Mouse (Mus musculus): ENCODE results near the gene Ano3. TPM values are rescaled to one million over a fixed set of nuclear protein-coding genes. Genes with fewer than 3 reads are reported as not detected.

Gene Ano3
- total RNA-seq, 2 experiments from 2014 or later: 0.05 to 0.11 TPM

- DNase-seq: no peak
- intact Hi-C loops (cut with DNase I): no loop called here
These were observed 134.5 kb downstream of the Ano3 start for GRCm38 (mm10) chr2:110816189-110816588.

DNA sequence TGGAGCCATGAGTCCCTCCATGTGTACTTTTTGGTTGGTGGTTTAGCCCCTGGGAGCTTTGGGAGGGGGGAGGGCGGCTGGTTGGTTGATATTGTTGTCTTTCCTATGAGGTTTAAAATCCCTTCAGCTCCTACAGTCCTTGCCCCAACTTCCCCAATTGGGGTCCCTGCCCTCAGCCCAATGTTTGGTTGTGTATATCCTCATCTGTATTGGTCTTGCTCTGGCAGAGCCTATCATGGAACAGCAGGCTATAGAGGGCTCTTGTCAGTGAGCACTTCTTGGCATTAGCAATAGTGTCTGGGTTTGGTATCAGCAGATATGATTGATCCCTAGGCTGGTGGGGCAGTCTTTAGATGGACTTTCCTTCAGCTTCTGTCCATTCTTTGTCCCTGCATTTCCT, 135.8 kb downstream of the Ano3 start:
- intact Hi-C loops (cut with DNase I): no loop called here

GRCm38 (mm10) chr2:110806302-110807093, 144.2 kb downstream of the Ano3 start:
- no peak for DNase-seq
- intact Hi-C loops (cut with DNase I): no loop called here

More for the DNA sequence above, 135.8 kb downstream of the Ano3 start:
- no peak for DNase-seq

- intact Hi-C loops (cut with DNase I): no loop called here
These were observed 154.8 kb downstream of the Ano3 start for GRCm38 (mm10) chr2:110795928-110796327.

DNA sequence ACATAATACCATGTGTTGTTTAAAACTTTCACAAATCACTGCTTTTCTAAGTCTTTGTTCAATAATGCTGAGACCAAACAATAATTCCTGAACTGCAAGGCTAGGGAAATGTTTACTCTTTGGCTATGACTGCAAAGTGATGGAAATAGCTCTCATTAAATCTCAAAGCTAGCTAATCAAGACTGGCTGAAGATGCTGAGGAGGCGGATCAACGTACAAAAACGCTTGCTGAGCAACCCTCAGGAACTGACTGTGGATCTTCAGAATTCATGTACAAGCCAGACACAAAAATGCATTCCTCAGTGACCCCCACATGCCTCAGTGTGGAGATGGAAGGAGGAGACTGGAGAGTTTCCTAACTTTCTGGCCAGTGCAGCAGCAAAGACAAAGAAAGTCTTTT, 155.3 kb downstream of the Ano3 start:
- DNase-seq: no peak

More at GRCm38 (mm10) chr2:110795928-110796327, 154.8 kb downstream of the Ano3 start:
- DNase-seq: no peak

DNA sequence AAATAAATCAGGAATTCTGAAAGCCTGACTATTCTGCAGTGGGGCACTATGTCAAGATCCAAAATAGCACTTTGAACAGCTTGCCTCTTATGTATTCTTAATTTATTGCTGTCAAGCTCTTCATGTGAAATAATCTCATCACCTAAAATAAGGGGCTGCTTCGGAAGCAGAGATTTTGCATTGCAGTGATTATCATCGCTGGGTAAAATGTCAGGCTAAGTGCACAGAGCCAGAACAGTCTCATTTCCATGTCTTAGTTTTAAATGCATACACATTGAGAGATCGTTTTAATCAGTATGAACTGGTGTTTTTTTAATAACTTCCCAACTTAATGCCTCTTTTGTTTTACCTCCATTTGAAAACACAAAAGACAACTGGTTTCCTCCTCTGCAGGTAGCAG, 163.3 kb downstream of the Ano3 start:
- no peak for DNase-seq
- intact Hi-C loops (cut with DNase I): no loop called here

More for the DNA sequence above, 155.3 kb downstream of the Ano3 start:
- intact Hi-C loops (cut with DNase I): no loop called here

DNA sequence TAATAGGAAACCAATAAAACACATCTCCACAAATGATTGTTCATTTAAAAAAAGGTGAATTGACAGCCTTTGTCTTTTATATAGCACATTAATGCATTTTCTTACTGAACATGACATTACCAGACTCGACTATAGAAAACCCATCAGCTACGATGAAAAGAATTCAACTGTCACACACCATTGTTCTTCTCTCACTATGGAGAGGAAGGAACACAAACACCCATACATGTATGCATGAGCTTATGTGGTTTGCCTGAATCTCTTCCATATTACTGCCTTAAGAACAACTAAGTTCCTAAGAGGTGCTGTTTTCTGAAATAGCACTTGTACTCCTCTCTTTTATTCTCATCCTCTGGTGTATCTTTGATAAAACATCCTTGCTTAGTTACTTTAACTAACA, 191.3 kb downstream of the Ano3 start:
- intact Hi-C loops (cut with DNase I): no loop called here
- DNase-seq: no peak

DNA sequence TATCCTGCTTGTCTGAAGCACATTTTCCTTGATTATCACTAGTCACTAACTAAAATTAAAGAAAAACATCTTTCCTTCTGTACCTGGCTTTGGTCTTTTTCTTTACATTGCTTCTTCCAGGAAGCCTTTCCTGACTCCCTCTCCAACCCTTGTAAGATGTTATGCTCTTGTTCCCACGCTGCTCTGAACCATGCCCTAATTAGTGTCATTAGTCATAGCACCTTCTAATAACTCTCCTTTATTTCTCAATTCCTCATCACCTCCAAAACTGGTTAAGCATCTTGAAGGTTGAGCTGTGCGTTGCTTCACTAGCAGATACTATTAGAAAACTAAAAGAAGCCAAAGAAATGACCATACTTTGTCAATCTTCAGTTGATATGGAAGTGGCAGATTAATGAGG, 193.2 kb downstream of the Ano3 start:
- DNase-seq: no peak
- intact Hi-C loops (cut with DNase I): no loop called here

- intact Hi-C loops (cut with DNase I): no loop called here
- no peak for DNase-seq
These were observed 210.2 kb downstream of the Ano3 start for GRCm38 (mm10) chr2:110740493-110740892.

DNA sequence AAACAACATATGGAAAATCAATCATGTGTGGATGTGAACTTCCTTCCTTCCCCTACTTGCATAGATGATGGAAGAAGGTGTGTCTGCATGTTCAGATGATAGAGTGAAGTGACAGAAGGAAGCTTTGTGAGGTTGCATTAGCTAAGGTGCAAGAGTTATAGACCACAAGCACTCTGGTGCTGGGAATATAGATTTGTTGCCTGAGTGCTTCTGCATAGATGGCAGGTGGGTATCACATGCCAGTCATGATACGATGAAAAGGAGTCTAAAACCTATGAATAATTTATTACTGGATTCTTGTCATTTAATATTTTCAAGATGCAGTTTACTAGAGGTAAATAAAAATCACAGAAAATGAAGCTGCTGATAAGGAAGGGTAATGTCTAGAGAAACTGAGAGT, 210.9 kb downstream of the Ano3 start:
- no peak for DNase-seq
- intact Hi-C loops (cut with DNase I): no loop called here

GRCm38 (mm10) chr2:110737981-110738380, 212.7 kb downstream of the Ano3 start:
- no peak for DNase-seq
- intact Hi-C loops (cut with DNase I): no loop called here

DNA sequence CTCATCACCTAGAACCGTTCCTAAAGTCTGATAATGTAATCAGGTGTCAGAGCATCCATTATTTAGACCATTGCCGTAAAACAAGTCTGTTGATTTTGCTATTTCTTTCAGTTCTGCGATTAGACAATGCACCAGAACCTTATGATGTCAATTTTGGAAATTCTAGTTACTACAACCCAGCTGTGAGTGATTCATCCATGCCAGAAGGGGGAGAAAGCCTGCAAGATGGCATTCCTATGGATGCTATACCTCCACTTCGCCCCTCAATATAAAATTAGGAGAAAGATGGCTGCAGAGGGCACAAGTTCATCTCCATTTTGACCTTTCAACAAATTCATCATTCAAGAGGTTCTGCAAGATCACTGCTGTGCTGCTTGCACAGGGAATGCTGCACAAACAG, 213.5 kb downstream of the Ano3 start:
- intact Hi-C loops (cut with DNase I): no loop called here
- no peak for DNase-seq

GRCm38 (mm10) chr2:110726106-110726505, 224.6 kb downstream of the Ano3 start:
- intact Hi-C loops (cut with DNase I): no loop called here
- no peak for DNase-seq

DNA sequence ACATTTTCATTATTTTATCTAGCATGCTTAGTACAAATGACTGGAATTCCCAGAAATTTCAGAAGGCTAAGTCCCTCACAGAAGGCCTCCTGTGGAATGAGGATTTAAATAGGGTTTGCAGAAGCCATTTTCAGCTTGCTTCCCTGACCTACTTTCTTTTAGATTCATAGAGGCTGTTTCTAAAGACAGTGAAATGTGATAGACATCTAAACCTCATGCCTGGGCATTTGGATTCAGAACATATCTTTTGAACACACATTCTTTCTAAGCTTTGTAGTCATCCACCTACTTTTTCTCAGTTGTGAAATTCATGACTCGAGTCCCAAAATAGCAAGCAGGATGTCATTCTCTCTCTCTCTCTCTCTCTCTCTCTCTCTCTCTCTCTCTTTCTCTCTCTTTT, 228.5 kb downstream of the Ano3 start:
- intact Hi-C loops (cut with DNase I): no loop called here
- no peak for DNase-seq

- intact Hi-C loops (cut with DNase I): no loop called here
- DNase-seq: no peak
These were observed 229.4 kb downstream of the Ano3 start, which contains the start of gene Muc15 for GRCm38 (mm10) chr2:110721290-110721753. Gene Muc15, plus strand, starts transcription at chr2:110721340.

DNA sequence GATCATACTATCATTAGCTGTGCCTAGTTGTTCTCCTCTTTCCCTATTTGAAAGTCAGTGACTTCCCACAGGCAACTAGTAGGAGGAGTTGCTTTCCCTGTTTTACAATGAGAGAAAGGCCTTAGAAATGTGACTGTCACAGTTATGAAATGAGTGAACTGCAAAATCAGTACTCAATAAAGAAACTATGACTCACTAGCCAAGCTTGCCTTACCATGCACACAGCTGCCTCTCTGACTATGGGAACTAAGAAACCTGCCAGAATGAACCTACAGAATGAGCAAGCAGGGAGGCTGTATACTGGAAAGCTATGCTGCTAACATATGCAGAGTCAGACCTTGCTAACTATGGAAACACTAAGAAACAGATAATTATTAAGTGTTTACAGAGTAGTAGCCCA, 231.7 kb downstream of the Ano3 start:
- DNase-seq: no peak
- intact Hi-C loops (cut with DNase I): no loop called here

DNA sequence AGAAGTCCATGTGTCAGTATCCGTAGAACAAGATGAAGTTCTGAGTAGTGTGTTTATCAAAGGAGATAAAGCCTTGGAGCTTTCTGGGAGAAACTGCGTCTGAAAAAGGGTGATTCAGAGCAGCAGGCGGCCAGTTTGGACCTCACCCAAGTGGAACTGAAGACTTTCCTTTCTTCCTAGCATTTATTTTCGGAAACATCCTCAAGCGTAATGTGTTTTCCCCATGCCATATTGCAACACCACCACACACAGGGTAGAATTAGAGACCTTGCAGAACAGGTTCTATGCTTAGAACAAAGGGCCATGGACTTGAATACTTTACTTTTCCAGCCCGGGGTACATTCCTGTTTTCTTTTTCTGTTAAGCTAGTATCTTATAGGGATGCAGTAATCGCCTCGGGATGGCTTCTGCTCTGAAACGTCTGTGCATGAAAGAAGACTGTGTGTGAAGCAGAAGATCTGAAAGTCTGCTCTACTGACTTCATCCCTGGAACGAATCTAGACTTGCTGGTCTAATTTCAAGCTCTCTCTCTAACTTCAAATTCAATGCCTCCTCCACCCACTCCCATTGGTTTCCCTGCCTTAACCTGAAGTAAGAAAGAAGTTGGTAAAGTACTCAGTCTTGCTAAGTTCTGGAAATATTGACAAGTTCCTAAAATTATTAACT, 240.5 kb downstream of the Ano3 start:
- DNase-seq: peak; percentile 33 to 41
- intact Hi-C loops (cut with DNase I): no loop called here

GRCm38 (mm10) chr2:110709436-110709835, 241.3 kb downstream of the Ano3 start:
- intact Hi-C loops (cut with DNase I): no loop called here
- DNase-seq: no peak

DNA sequence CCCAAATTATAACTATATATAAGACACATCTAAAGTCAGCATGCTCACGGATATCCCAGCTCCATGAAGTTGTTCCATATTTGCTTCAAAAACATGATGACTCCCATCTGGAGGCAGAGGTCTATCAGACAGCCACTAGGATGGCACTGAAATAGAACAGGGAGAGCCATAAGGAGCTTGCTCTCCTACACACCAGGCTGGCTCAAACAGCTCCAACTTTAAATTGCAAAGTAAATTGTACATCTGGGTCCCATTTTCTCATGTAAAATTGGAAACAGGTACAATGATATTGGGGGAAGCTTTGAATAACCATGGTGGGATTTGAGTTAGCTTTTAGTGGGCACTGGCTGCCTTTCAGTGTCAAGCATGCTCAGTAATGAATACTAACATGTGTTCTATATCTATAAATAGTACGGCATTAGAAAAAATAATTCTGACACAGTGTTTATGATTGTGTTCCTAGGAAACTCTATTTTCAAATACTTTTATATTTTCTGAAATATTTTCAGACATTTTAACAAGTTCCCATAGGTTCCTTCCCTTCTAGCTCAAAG, 279.6 kb downstream of the Ano3 start:
- intact Hi-C loops (cut with DNase I): no loop called here
- DNase-seq: no peak

- intact Hi-C loops (cut with DNase I): loop anchor here (5.0 kb wide), 1 partner anchor 394 kb away; no protein-coding TSS in a partner anchor
- no peak for DNase-seq
These were observed 287.4 kb downstream of the Ano3 start for GRCm38 (mm10) chr2:110663329-110663728.

GRCm38 (mm10) chr2:110644846-110645245, 305.9 kb downstream of the Ano3 start:
- no peak for DNase-seq
- intact Hi-C loops (cut with DNase I): no loop called here

GRCm38 (mm10) chr2:110644358-110644757, 306.4 kb downstream of the Ano3 start:
- intact Hi-C loops (cut with DNase I): no loop called here
- DNase-seq: no peak
